ENCODE assay signal across 11 mouse cellular contexts in genomic region chr11:107393154-107393827, GRCm38 (mm10).
A peak's percentile ranks its signal among the peaks of the same experiment; 100 is the strongest.
DNase-seq lines count a peak whose midpoint lies in the region; ATAC-seq and TF ChIP-seq lines count a peak whose summit lies in the region.
"Had no signal": no experiment of that assay in that cellular context is flagged by ENCODE, and none has a peak within 500 bp of the region (broad histone marks: within the 10 kb centered on the region; RNA-seq: fewer than 3 reads in every experiment).

No protein-coding gene starts in this region.

- peak overlapping the region; percentile 79 for H3K27ac ChIP-seq in layer of hippocampus, adult 2 months
- H3K27ac ChIP-seq in stomach, postnatal 0 days (replicated peaks): no peak overlapping the region
- H3K27ac ChIP-seq in forebrain, embryonic 16.5 days (ENCODE audit: low read length): no peak overlapping the region
- H3K27ac ChIP-seq in heart, embryonic 10.5 days: no peak overlapping the region
- H3K27ac ChIP-seq: hindbrain, embryonic 13.5 days; limb, embryonic 12.5 days had no signal

- H3K27me3 ChIP-seq in Patski: no peaks in the 10 kb centered on the region
- no peaks in the 10 kb centered on the region for H3K27me3 ChIP-seq in stomach, postnatal 0 days (ENCODE audit: control insufficient read depth, insufficient read depth, low read length)
- no peaks in the 10 kb centered on the region for H3K27me3 ChIP-seq in forebrain, embryonic 16.5 days (replicated peaks; ENCODE audit: control insufficient read depth, insufficient read depth, low read length)
- no peaks in the 10 kb centered on the region for H3K27me3 ChIP-seq in heart, embryonic 10.5 days (ENCODE audit: insufficient read depth, poor library complexity, severe bottlenecking)
- H3K27me3 ChIP-seq: hindbrain, embryonic 13.5 days; limb, embryonic 12.5 days had no signal

- CTCF ChIA-PET in Patski (lab: Charles Lee): interaction anchor here (0.9 to 1.3 kb wide), 2 partner anchors 8 to 29 kb away, joined by 3 to 6 read pairs; no protein-coding TSS in a partner anchor

- TF ChIP-seq CTCF in layer of hippocampus, adult 2 months (conservative IDR thresholded peaks at IDR 0.05): peak; percentile 58
- peak; percentile 35 for TF ChIP-seq CTCF in Patski (IDR thresholded peaks at IDR 0.05)
- peak; percentile 42; the same call in 1 of the 2 replicates for TF ChIP-seq CTCF in stomach, postnatal 0 days (IDR thresholded peaks at IDR 0.05; ENCODE audit: low read depth)

- H3K4me2 ChIP-seq in stomach, postnatal 0 days (replicated peaks; ENCODE audit: low read depth): no peak overlapping the region
- no peak overlapping the region for H3K4me2 ChIP-seq in forebrain, embryonic 16.5 days (ENCODE audit: low read length)
- H3K4me2 ChIP-seq: hindbrain, embryonic 13.5 days; limb, embryonic 12.5 days had no signal

- POLR2A ChIA-PET in Patski (lab: Charles Lee): no interaction called here

- in situ Hi-C loops in Patski (cut with MboI; ENCODE audit: low pct_unique_long_range_greater_than_20kb): no loop called here

- no peak for ATAC-seq in Patski
- peak; percentile 56 to 66; a peak in 2 of 4 replicates for ATAC-seq in hematopoietic stem cell, adult 5-6 weeks (replicated peaks in 1 of 2; ENCODE audit: insufficient read depth in 1 of 2, low FRiP score in 2 of 2, low TSS enrichment in 1 of 2, low read depth in 1 of 2, poor library complexity in 2 of 2, severe bottlenecking in 2 of 2)
- no peak for ATAC-seq in stomach, postnatal 0 days (ENCODE audit: low FRiP score, low TSS enrichment)
- no peak for ATAC-seq in forebrain, embryonic 16.5 days

- no peaks in the 10 kb centered on the region for H3K4me1 ChIP-seq in stomach, postnatal 0 days (replicated peaks; ENCODE audit: control insufficient read depth, insufficient read depth)
- peaks cover 33% of the 10 kb centered on the region for H3K4me1 ChIP-seq in forebrain, embryonic 16.5 days (replicated peaks; ENCODE audit: control insufficient read depth, insufficient read depth, low read length)
- H3K4me1 ChIP-seq in heart, embryonic 10.5 days: peaks cover 24% of the 10 kb centered on the region

- H3K4me3 ChIP-seq in layer of hippocampus, adult 2 months: no peak overlapping the region
- H3K4me3 ChIP-seq in stomach, postnatal 0 days (ENCODE audit: low read depth, low read length): no peak overlapping the region
- H3K4me3 ChIP-seq in forebrain, embryonic 16.5 days (replicated peaks; ENCODE audit: low read length): no peak overlapping the region
- H3K4me3 ChIP-seq in heart, embryonic 10.5 days: no peak overlapping the region
- H3K4me3 ChIP-seq: hindbrain, embryonic 13.5 days; limb, embryonic 12.5 days had no signal

- H3K9ac ChIP-seq in stomach, postnatal 0 days (ENCODE audit: low read length): no peak overlapping the region
- no peak overlapping the region for H3K9ac ChIP-seq in forebrain, embryonic 16.5 days (replicated peaks; ENCODE audit: low read depth, low read length)
- H3K9ac ChIP-seq: hindbrain, embryonic 13.5 days; limb, embryonic 12.5 days had no signal

- WGBS in stomach, postnatal 0 days: 82% methylated on average over 7 of the region's 7 CpGs
- WGBS in forebrain, embryonic 16.5 days: 90% methylated on average over 7 of the region's 7 CpGs
- WGBS in heart, embryonic 10.5 days: 87% methylated on average over 7 of the region's 7 CpGs

- no peaks in the 10 kb centered on the region for H3K9me3 ChIP-seq in stomach, postnatal 0 days (ENCODE audit: control insufficient read depth, low read length)
- no peaks in the 10 kb centered on the region for H3K9me3 ChIP-seq in forebrain, embryonic 16.5 days (ENCODE audit: control insufficient read depth, low read length)
- H3K9me3 ChIP-seq in heart, embryonic 10.5 days: no peaks in the 10 kb centered on the region
- H3K9me3 ChIP-seq: hindbrain, embryonic 13.5 days; limb, embryonic 12.5 days had no signal

- H3K36me3 ChIP-seq in stomach, postnatal 0 days (ENCODE audit: control insufficient read depth, insufficient read depth, low read length): no peaks in the 10 kb centered on the region
- H3K36me3 ChIP-seq in forebrain, embryonic 16.5 days (ENCODE audit: control insufficient read depth, insufficient read depth): no peaks in the 10 kb centered on the region
- H3K36me3 ChIP-seq in heart, embryonic 10.5 days: no peaks in the 10 kb centered on the region
- H3K36me3 ChIP-seq: hindbrain, embryonic 13.5 days; limb, embryonic 12.5 days had no signal

- TF ChIP-seq EP300 in stomach, postnatal 0 days (optimal IDR thresholded peaks at IDR 0.05): no peak

- no peak for DNase-seq in layer of hippocampus, adult 2 months (ENCODE audit: low spot score in 2 of 2)
- DNase-seq in layer of hippocampus, postnatal 36 days: no peak
- DNase-seq in Patski (ENCODE audit: low read depth, low spot score): no peak
- no peak for DNase-seq in stomach, postnatal 0 days (ENCODE audit: low spot score)
- DNase-seq in retina, embryonic 14.5 days (ENCODE audit: low spot score): no peak
- no peak for DNase-seq in heart, embryonic 10.5 days (ENCODE audit: low spot score)
- DNase-seq: midbrain, embryonic 14.5 days had no signal

Comparison
In these comparisons a context has a peak if more than half of its experiments do, and no peak if none do; other contexts are left out.
1. ATAC-seq: peak in hematopoietic stem cell, adult 5-6 weeks (2 of 2); none in Patski (single experiment), stomach, postnatal 0 days (single experiment) and forebrain, embryonic 16.5 days (single experiment).
2. Peak in every context shown above with its lines, with median percentiles within 50 percentile points of each other: CTCF ChIP-seq.